Mouse (Mus musculus): ENCODE results near the gene Cldn12. TPM values are rescaled to one million over a fixed set of nuclear protein-coding genes. Genes with fewer than 3 reads are reported as not detected.

The Cldn12 gene
- polyA plus RNA-seq, 2 experiments = 13.6 to 20.2 TPM

- no peak for TF ChIP-seq POLR2A (IDR thresholded peaks at IDR 0.05; ENCODE audit: borderline replicate concordance, extremely low read depth, insufficient read depth, insufficient read length)
- 42% methylated on average over 16 of the region's 16 CpGs for WGBS
- no peaks in the 10 kb centered on the region for H3K4me1 ChIP-seq (ENCODE audit: control insufficient read depth, insufficient read depth, low read length)
- H3K4me2 ChIP-seq (replicated peaks; ENCODE audit: low read depth, low read length, severe bottlenecking) = no peak overlapping the region
- H3K9ac ChIP-seq (ENCODE audit: low read depth, low read length, severe bottlenecking) = no peak overlapping the region
- H3K4me3 ChIP-seq (replicated peaks; ENCODE audit: low read length) = no peak overlapping the region
- H3K27me3 ChIP-seq (ENCODE audit: control insufficient read depth, insufficient read depth, low read length) = no peaks in the 10 kb centered on the region
- H3K36me3 ChIP-seq (ENCODE audit: control insufficient read depth, insufficient read depth, low read length) = no peaks in the 10 kb centered on the region
- H3K9me3 ChIP-seq (ENCODE audit: control insufficient read depth, low read length) = no peaks in the 10 kb centered on the region
- no peak overlapping the region for H3K27ac ChIP-seq (replicated peaks; ENCODE audit: low read depth, low read length)
- ATAC-seq (ENCODE audit: low FRiP score, low read depth) (no peak; the same call in 1 of the 2 replicates), DNase-seq (ENCODE audit: low spot score) (peak; percentile 45)
Measured at GRCm38 (mm10) chr5:5494269-5495005, 20.3 kb downstream of the Cldn12 start.

- no peak for TF ChIP-seq POLR2A (IDR thresholded peaks at IDR 0.05; ENCODE audit: borderline replicate concordance, extremely low read depth, insufficient read depth, insufficient read length)
- Histone ChIP-seq H3K9ac (ENCODE audit: low read depth, low read length, severe bottlenecking) (no peak overlapping the region), H3K4me2 (replicated peaks; ENCODE audit: low read depth, low read length, severe bottlenecking) (no peak overlapping the region), H3K36me3 (ENCODE audit: control insufficient read depth, insufficient read depth, low read length) (no peaks in the 10 kb centered on the region), H3K27ac (replicated peaks; ENCODE audit: low read depth, low read length) (no peak overlapping the region), H3K9me3 (ENCODE audit: control insufficient read depth, low read length) (no peaks in the 10 kb centered on the region), H3K27me3 (ENCODE audit: control insufficient read depth, insufficient read depth, low read length) (no peaks in the 10 kb centered on the region), H3K4me1 (ENCODE audit: control insufficient read depth, insufficient read depth, low read length) (no peaks in the 10 kb centered on the region), H3K4me3 (replicated peaks; ENCODE audit: low read length) (no peak overlapping the region)
- DNase-seq (ENCODE audit: low spot score) = no peak
- no peak for ATAC-seq (ENCODE audit: low FRiP score, low read depth)
- WGBS = 91% methylated on average over 4 of the region's 4 CpGs
Measured at GRCm38 (mm10) chr5:5492163-5492562, 22.6 kb downstream of the Cldn12 start.

GRCm38 (mm10) chr5:5486071-5486470 lies 28.7 kb downstream of the Cldn12 start:
- 38% methylated on average over 3 of the region's 3 CpGs for WGBS
- ATAC-seq (ENCODE audit: low FRiP score, low read depth) (no peak), DNase-seq (ENCODE audit: low spot score) (no peak)
- Histone ChIP-seq H3K36me3 (ENCODE audit: control insufficient read depth, insufficient read depth, low read length) (no peaks in the 10 kb centered on the region), H3K4me2 (replicated peaks; ENCODE audit: low read depth, low read length, severe bottlenecking) (no peak overlapping the region), H3K9ac (ENCODE audit: low read depth, low read length, severe bottlenecking) (no peak overlapping the region), H3K4me3 (replicated peaks; ENCODE audit: low read length) (no peak overlapping the region), H3K27ac (replicated peaks; ENCODE audit: low read depth, low read length) (no peak overlapping the region), H3K4me1 (ENCODE audit: control insufficient read depth, insufficient read depth, low read length) (no peaks in the 10 kb centered on the region), H3K27me3 (ENCODE audit: control insufficient read depth, insufficient read depth, low read length) (no peaks in the 10 kb centered on the region), H3K9me3 (ENCODE audit: control insufficient read depth, low read length) (no peaks in the 10 kb centered on the region)
- no peak for TF ChIP-seq POLR2A (IDR thresholded peaks at IDR 0.05; ENCODE audit: borderline replicate concordance, extremely low read depth, insufficient read depth, insufficient read length)

- 58% methylated on average over 9 of the region's 9 CpGs for WGBS
- no peaks in the 10 kb centered on the region for H3K27me3 ChIP-seq (ENCODE audit: control insufficient read depth, insufficient read depth, low read length)
- TF ChIP-seq POLR2A (IDR thresholded peaks at IDR 0.05; ENCODE audit: borderline replicate concordance, extremely low read depth, insufficient read depth, insufficient read length) = no peak
- no peaks in the 10 kb centered on the region for H3K9me3 ChIP-seq (ENCODE audit: control insufficient read depth, low read length)
- H3K4me2 ChIP-seq (replicated peaks; ENCODE audit: low read depth, low read length, severe bottlenecking) = no peak overlapping the region
- no peak overlapping the region for H3K27ac ChIP-seq (replicated peaks; ENCODE audit: low read depth, low read length)
- H3K4me1 ChIP-seq (ENCODE audit: control insufficient read depth, insufficient read depth, low read length) = no peaks in the 10 kb centered on the region
- no peaks in the 10 kb centered on the region for H3K36me3 ChIP-seq (ENCODE audit: control insufficient read depth, insufficient read depth, low read length)
- DNase-seq (ENCODE audit: low spot score) (peak; percentile 30), ATAC-seq (ENCODE audit: low FRiP score, low read depth) (peak; percentile 74)
- no peak overlapping the region for H3K4me3 ChIP-seq (replicated peaks; ENCODE audit: low read length)
- H3K9ac ChIP-seq (ENCODE audit: low read depth, low read length, severe bottlenecking) = no peak overlapping the region
Measured at GRCm38 (mm10) chr5:5483254-5483858, 31.4 kb downstream of the Cldn12 start.

GRCm38 (mm10) chr5:5481662-5482061 lies 33.1 kb downstream of the Cldn12 start:
- Histone ChIP-seq H3K4me2 (replicated peaks; ENCODE audit: low read depth, low read length, severe bottlenecking) (no peak overlapping the region), H3K27me3 (ENCODE audit: control insufficient read depth, insufficient read depth, low read length) (no peaks in the 10 kb centered on the region), H3K27ac (replicated peaks; ENCODE audit: low read depth, low read length) (no peak overlapping the region), H3K9me3 (ENCODE audit: control insufficient read depth, low read length) (no peaks in the 10 kb centered on the region), H3K4me1 (ENCODE audit: control insufficient read depth, insufficient read depth, low read length) (no peaks in the 10 kb centered on the region), H3K4me3 (replicated peaks; ENCODE audit: low read length) (no peak overlapping the region), H3K9ac (ENCODE audit: low read depth, low read length, severe bottlenecking) (no peak overlapping the region), H3K36me3 (ENCODE audit: control insufficient read depth, insufficient read depth, low read length) (no peaks in the 10 kb centered on the region)
- no peak for DNase-seq (ENCODE audit: low spot score)
- ATAC-seq (ENCODE audit: low FRiP score, low read depth) = 0 out of 2 replicates have a peak, but pooled peaks have one; percentile 36
- WGBS = 2% methylated on average over 1 of the region's 1 CpGs
- no peak for TF ChIP-seq POLR2A (IDR thresholded peaks at IDR 0.05; ENCODE audit: borderline replicate concordance, extremely low read depth, insufficient read depth, insufficient read length)
